Mouse (Mus musculus): Measurements from ENCODE around the gene Mst1r.
A peak's percentile ranks its signal among the peaks of the same experiment; 100 is the strongest.

The Mst1r gene

GRCm38 (mm10) chr9:107955613-107956289, 49.1 kb downstream of the Mst1r start:
- DNase-seq (ENCODE audit: low spot score) = no peak

GRCm38 (mm10) chr9:107957141-107957540, 50.5 kb downstream of the Mst1r start:
- no peak for DNase-seq (ENCODE audit: low spot score)

GRCm38 (mm10) chr9:107959896-107960295, 53.2 kb downstream of the Mst1r start:
- DNase-seq (ENCODE audit: low spot score) = no peak

DNA sequence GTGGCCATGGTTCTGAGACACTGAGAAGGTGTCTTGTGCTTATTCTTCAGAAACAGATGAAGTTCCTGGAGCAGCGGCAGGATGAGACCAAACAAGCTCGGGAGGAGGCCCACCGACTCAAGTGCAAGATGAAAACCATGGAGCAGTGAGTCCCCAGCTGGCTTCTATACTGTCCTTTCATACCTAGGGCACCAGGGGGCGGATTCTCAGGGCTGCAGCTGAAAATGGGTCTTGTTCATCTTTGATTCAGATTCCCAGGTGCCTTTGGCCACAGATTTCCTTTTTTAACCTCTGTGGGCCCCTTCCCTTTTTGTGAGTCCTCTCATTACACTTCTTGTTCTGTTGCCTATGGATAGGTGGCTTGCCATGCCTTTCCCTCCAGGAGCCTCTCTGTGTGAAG, 54.3 kb downstream of the Mst1r start:
- DNase-seq (ENCODE audit: low spot score) = no peak

GRCm38 (mm10) chr9:107961351-107961762, 54.7 kb downstream of the Mst1r start:
- DNase-seq (ENCODE audit: low spot score) = no peak

DNA sequence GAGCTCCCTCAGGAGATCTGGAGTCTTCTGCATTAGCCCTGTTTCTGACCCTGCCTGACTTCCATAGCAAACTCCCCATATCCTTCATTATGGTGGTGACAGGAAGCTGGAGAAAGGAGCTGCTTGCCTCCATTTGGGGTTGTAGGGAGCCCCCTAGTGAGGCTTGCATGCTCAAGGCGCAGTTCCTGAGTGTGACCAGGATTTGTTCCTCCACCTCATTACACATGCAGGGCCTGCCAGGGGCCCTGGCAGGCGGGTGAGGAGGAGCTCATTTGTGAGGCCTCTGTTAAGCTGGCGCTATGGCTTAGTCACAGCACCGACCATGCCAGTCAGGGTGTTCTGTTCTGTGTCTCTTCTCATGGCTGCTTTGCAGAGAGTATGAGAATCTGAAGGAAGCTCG, 55.2 kb downstream of the Mst1r start:
- DNase-seq (ENCODE audit: low spot score) = no peak

- DNase-seq (ENCODE audit: low spot score) = no peak
Measured at GRCm38 (mm10) chr9:107962916-107963315, 56.2 kb downstream of the Mst1r start.

DNA sequence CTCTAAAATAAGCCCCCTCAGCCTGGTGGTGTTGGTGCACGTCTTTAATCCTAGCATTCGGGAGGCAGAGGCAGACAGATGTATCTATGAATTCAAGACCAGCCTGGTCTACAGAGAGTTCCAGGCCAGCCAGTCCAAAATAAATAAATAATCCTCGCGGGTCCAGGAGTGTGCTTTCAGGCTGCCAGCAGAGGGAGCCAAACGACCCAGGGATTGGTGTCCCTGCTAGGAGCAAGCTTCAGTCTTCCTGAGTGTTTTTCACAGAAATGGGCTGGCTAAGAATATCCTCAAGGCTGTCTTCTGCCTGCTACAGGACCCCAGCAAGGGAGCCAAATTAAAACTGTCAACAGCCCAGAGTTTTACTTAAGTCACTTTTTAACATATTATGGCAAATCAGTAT, 57.0 kb downstream of the Mst1r start:
- peak; percentile 72 for DNase-seq (ENCODE audit: low spot score)

DNA sequence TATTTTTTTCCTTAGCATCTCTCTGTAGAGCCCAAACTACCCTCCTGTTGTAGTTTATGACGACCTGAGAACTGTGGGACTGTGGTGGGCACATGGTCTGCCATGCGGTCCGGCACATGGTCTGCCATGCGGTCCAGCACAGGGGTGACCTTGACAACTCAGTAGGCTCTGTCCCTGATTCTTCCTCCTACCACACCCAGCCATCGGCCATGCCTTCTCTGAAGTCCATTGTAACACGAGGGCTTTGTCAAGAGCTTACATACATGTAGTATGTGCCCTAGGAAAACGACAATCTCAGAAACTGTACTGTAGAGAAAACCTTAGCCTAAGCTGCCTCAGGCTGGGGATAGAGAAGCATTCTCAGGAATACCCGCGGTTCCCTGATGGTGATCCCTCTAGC, 58.0 kb downstream of the Mst1r start:
- DNase-seq (ENCODE audit: low spot score) = no peak

DNA sequence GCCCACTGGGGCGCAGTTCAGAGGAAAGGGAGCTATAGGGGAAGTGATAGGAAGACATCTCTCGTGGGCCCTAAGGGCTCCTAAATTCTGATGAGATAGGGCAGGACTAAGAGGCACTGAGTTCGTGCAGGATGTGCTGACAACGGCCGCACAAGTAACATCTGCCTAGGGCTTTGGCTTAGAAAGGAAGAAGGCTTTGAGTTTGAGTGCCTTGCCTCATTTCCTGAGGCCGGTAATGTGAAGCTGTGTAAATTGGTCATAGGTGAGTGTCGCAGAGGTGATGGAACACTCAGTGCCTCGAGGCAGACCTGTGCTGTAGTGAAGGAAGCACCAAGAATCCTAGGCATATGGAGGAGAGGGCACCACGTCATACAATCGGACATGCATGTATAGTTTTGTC, 60.0 kb downstream of the Mst1r start:
- no peak for DNase-seq (ENCODE audit: low spot score)

DNA sequence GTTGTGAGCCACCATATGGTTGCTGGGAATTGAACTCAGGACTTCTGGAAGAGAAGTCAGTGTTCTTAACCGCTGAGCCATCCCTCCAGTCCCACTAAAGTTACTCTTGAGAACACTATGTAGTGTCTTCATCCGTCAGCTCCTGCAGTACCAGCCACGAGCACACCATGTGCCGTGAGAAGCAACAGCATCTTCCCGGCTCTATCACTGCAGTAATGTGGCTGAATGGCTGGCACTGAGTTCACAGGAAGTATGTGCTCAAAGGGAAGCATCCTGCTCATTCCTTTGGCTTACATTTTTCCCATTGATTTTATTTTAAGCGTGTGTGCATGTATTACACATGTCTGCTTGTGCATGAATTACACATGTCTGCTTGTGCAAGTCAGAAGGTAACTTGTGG, 60.8 kb downstream of the Mst1r start:
- no peak for DNase-seq (ENCODE audit: low spot score)

GRCm38 (mm10) chr9:107968531-107968930, 61.9 kb downstream of the Mst1r start:
- DNase-seq (ENCODE audit: low spot score) = no peak

Data from urinary bladder, postnatal 25 days (tissue).